Mouse (Mus musculus) MEL (cell line): ENCODE data around the gene Tigit.

Experiments
- EP300 ChIP-seq, 2 experiments: IDR thresholded peaks; 2 replicates each; pipeline ENCODE4 v1.6.1; 2011; ENCODE audit warnings: improper control_type of control experiment in 2 of 2, low read length in 2 of 2, low read depth in 1 of 2, mild to moderate bottlenecking in 1 of 2
- GATA1 ChIP-seq: IDR thresholded peaks from 2 replicates; pipeline ENCODE4 v1.6.1; 2011; ENCODE audit warnings: low read depth, low read length, improper control_type of control experiment
- POLR2A ChIP-seq, 2 experiments: IDR thresholded peaks; 2 replicates each; pipeline ENCODE4 v1.6.1; 2011 to 2012; ENCODE audit warnings: low read length in 2 of 2, mild to moderate bottlenecking in 2 of 2, control low read depth in 1 of 2, improper control_type of control experiment in 1 of 2, low read depth in 1 of 2, moderate library complexity in 1 of 2; ENCODE audit not compliant: control insufficient read depth in 1 of 2, insufficient read depth in 1 of 2, poor library complexity in 1 of 2

DNA sequence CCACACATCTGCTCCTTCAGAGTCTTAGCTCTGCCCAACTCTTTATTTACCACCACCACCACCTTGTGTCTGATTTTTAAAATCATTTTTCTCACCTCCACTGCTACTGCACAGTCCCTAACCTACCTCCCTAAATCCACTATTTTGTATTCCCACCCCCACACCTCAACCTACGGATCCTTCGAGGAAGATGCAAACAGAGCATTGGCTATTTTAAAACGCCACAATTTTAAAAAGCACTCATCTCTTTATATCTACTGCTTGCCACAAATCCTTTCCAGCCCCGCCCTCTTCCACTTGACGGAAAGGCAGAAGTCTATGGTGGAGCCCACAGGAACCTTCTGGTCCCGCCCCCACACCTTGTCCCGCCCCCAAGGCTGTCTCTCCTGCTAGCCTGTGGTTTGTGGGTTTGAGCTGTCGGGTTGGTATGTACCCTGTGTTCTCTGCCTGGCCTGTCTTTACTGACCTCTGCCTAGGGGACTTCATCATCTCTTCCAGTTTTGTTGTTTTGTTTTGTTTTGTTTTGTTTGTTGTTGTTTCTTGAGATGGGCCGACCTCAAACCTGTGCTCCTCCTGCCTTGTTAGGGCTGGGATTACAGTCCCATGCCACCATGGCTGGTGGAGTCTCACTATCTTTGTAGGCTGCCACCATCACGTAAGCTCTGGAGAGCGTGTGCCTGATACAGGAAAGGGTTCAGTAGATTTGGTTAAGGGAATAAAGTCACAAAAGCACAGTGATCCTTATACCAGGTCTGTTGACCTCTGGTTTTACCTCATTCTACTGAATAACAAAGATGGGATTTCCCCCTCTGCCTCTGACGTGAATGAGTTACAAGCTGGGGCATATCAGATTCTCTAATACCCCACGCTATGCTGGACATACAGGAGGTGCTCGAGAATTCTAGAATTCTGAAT, 35.0 kb upstream of the Tigit start:
- TF ChIP-seq POLR2A (IDR thresholded peaks at IDR 0.05; ENCODE audit: control insufficient read depth in 1 of 2, insufficient read depth in 1 of 2, low read depth in 1 of 2, low read length in 2 of 2, poor library complexity in 1 of 2) (no peak), GATA1 (no peak), EP300 (IDR thresholded peaks at IDR 0.05; ENCODE audit: low read depth in 1 of 2, low read length in 2 of 2) (0 out of 4 replicates have a peak, but pooled peaks of 1 of the 2 experiments have one; percentile 22)
